Mouse (Mus musculus) erythroblast, embryonic 14.5 days (primary cell): Measurements from ENCODE around the gene Zfp410.

Experiments
- GATA1 ChIP-seq: IDR thresholded peaks from 2 replicates; pipeline ENCODE4 v1.6.1; 2012; ENCODE audit warnings: low read length, inconsistent platforms, mixed read lengths
- TAL1 ChIP-seq: IDR thresholded peaks from 3 replicates; pipeline ENCODE4 v1.6.1; 2012; ENCODE audit warnings: low read length, inconsistent platforms, mixed read lengths

GRCm38 (mm10) chr12:84276799-84277198 lies 39.9 kb upstream of the Zfp410 start:
- TF ChIP-seq GATA1 (no peak), TAL1 (no peak)
